Mouse (Mus musculus): ENCODE results near the gene Elovl2. TPM values are rescaled to one million over a fixed set of nuclear protein-coding genes. Genes with fewer than 3 reads are reported as not detected.
"Not testable (repeated sequence)": the region's sequence is repeated elsewhere in the genome, so short reads cannot be mapped to it uniquely, and the experiment has no call there.

The Elovl2 gene
- 44.2 and 48.9 TPM in 2 replicates for polyA plus RNA-seq (2014; fragmentation: Nextera tagmentation; extraction: Ambion mirVana)

- WGBS = 3% methylated on average over 22 of the region's 77 CpGs
- H3K9ac ChIP-seq (ENCODE audit: low read length) = peak within 1 kb of the TSS; percentile 85
- peak; percentile 88 for DNase-seq (ENCODE audit: low spot score)
- peak within 1 kb of the TSS; percentile 38 for H3K4me2 ChIP-seq (ENCODE audit: low read depth)
- H3K9me3 ChIP-seq (ENCODE audit: control insufficient read depth, low read length) = peaks cover 7% of the 10 kb centered on the region; the same call in 1 of the 2 replicates
- H3K36me3 ChIP-seq (ENCODE audit: control insufficient read depth, insufficient read depth, low read length) = no peaks in the 10 kb centered on the region
- peak within 1 kb of the TSS; percentile 66 for H3K4me3 ChIP-seq (ENCODE audit: low read depth, low read length)
- ATAC-seq (ENCODE audit: insufficient read depth, low FRiP score, low TSS enrichment) = peak; percentile 97
- H3K27ac ChIP-seq (ENCODE audit: low read depth, low read length) = peak within 1 kb of the TSS; percentile 55; the same call in 1 of the 2 replicates
- no peaks in the 10 kb centered on the region for H3K4me1 ChIP-seq (ENCODE audit: control insufficient read depth, insufficient read depth, low read length)
- no peaks in the 10 kb centered on the region for H3K27me3 ChIP-seq (ENCODE audit: control insufficient read depth, insufficient read depth, low read length)
Observed at GRCm38 (mm10) chr13:41220304-41220834, at the start of gene Elovl2. Gene Elovl2, minus strand, starts transcription at chr13:41220405.

GRCm38 (mm10) chr13:41267827-41268408, 47.7 kb upstream of the Elovl2 start:
- no peaks in the 10 kb centered on the region for H3K36me3 ChIP-seq (ENCODE audit: control insufficient read depth, insufficient read depth, low read length)
- no peaks in the 10 kb centered on the region; the same call in 1 of the 2 replicates for H3K4me1 ChIP-seq (ENCODE audit: control insufficient read depth, insufficient read depth, low read length)
- H3K27ac ChIP-seq (ENCODE audit: low read depth, low read length) = no peak overlapping the region
- ATAC-seq (ENCODE audit: insufficient read depth, low FRiP score, low TSS enrichment) (no peak), DNase-seq (ENCODE audit: low spot score) (peak; percentile 17)
- no peaks in the 10 kb centered on the region for H3K27me3 ChIP-seq (ENCODE audit: control insufficient read depth, insufficient read depth, low read length)
- H3K4me3 ChIP-seq (ENCODE audit: low read depth, low read length) = no peak overlapping the region
- WGBS = 47% methylated on average over 7 of the region's 7 CpGs
- no peak overlapping the region for H3K4me2 ChIP-seq (ENCODE audit: low read depth)
- H3K9ac ChIP-seq (ENCODE audit: low read length) = no peak overlapping the region
- no peaks in the 10 kb centered on the region for H3K9me3 ChIP-seq (ENCODE audit: control insufficient read depth, low read length)

- no peak overlapping the region for H3K9ac ChIP-seq (ENCODE audit: low read length)
- H3K36me3 ChIP-seq (ENCODE audit: control insufficient read depth, insufficient read depth, low read length) = no peaks in the 10 kb centered on the region
- no peak overlapping the region for H3K27ac ChIP-seq (ENCODE audit: low read depth, low read length)
- H3K4me2 ChIP-seq (ENCODE audit: low read depth) = no peak overlapping the region
- no peaks in the 10 kb centered on the region for H3K9me3 ChIP-seq (ENCODE audit: control insufficient read depth, low read length)
- H3K4me3 ChIP-seq (ENCODE audit: low read depth, low read length) = no peak overlapping the region
- no peaks in the 10 kb centered on the region; the same call in 1 of the 2 replicates for H3K4me1 ChIP-seq (ENCODE audit: control insufficient read depth, insufficient read depth, low read length)
- 83% methylated on average over 5 of the region's 5 CpGs for WGBS
- no peak for ATAC-seq (ENCODE audit: insufficient read depth, low FRiP score, low TSS enrichment)
- no peaks in the 10 kb centered on the region for H3K27me3 ChIP-seq (ENCODE audit: control insufficient read depth, insufficient read depth, low read length)
- no peak for DNase-seq (ENCODE audit: low spot score)
Observed at GRCm38 (mm10) chr13:41263304-41264006, 43.2 kb upstream of the Elovl2 start.

- not testable (repeated sequence) for ATAC-seq (ENCODE audit: insufficient read depth, low FRiP score, low TSS enrichment); H3K27ac ChIP-seq (ENCODE audit: low read depth, low read length)
- 95% methylated on average over 8 of the region's 8 CpGs for WGBS
Observed at GRCm38 (mm10) chr13:41261617-41262016, 41.4 kb upstream of the Elovl2 start.

GRCm38 (mm10) chr13:41257851-41258250, 37.6 kb upstream of the Elovl2 start:
- no peaks in the 10 kb centered on the region for H3K27me3 ChIP-seq (ENCODE audit: control insufficient read depth, insufficient read depth, low read length)
- ATAC-seq (ENCODE audit: insufficient read depth, low FRiP score, low TSS enrichment) = no peak
- H3K9ac ChIP-seq (ENCODE audit: low read length) = no peak overlapping the region
- WGBS = 85% methylated on average over 4 of the region's 4 CpGs
- H3K4me1 ChIP-seq (ENCODE audit: control insufficient read depth, insufficient read depth, low read length) = no peaks in the 10 kb centered on the region
- no peak overlapping the region for H3K4me2 ChIP-seq (ENCODE audit: low read depth)
- no peaks in the 10 kb centered on the region for H3K36me3 ChIP-seq (ENCODE audit: control insufficient read depth, insufficient read depth, low read length)
- H3K4me3 ChIP-seq (ENCODE audit: low read depth, low read length) = no peak overlapping the region
- H3K27ac ChIP-seq (ENCODE audit: low read depth, low read length) = no peak overlapping the region
- no peaks in the 10 kb centered on the region for H3K9me3 ChIP-seq (ENCODE audit: control insufficient read depth, low read length)
- DNase-seq (ENCODE audit: low spot score) = no peak

More at GRCm38 (mm10) chr13:41261617-41262016, 41.4 kb upstream of the Elovl2 start:
- H3K4me3 ChIP-seq (ENCODE audit: low read depth, low read length); H3K4me1 ChIP-seq (ENCODE audit: control insufficient read depth, insufficient read depth, low read length); H3K27me3 ChIP-seq (ENCODE audit: control insufficient read depth, insufficient read depth, low read length); H3K36me3 ChIP-seq (ENCODE audit: control insufficient read depth, insufficient read depth, low read length); H3K4me2 ChIP-seq (ENCODE audit: low read depth); H3K9ac ChIP-seq (ENCODE audit: low read length); DNase-seq (ENCODE audit: low spot score); H3K9me3 ChIP-seq (ENCODE audit: control insufficient read depth, low read length): not testable (repeated sequence)

GRCm38 (mm10) chr13:41256962-41257361, 36.8 kb upstream of the Elovl2 start:
- ATAC-seq (ENCODE audit: insufficient read depth, low FRiP score, low TSS enrichment) = no peak
- H3K27me3 ChIP-seq (ENCODE audit: control insufficient read depth, insufficient read depth, low read length) = no peaks in the 10 kb centered on the region
- no peak overlapping the region for H3K4me2 ChIP-seq (ENCODE audit: low read depth)
- H3K9me3 ChIP-seq (ENCODE audit: control insufficient read depth, low read length) = no peaks in the 10 kb centered on the region
- H3K9ac ChIP-seq (ENCODE audit: low read length) = no peak overlapping the region
- no peak overlapping the region for H3K4me3 ChIP-seq (ENCODE audit: low read depth, low read length)
- no peaks in the 10 kb centered on the region for H3K36me3 ChIP-seq (ENCODE audit: control insufficient read depth, insufficient read depth, low read length)
- no peaks in the 10 kb centered on the region for H3K4me1 ChIP-seq (ENCODE audit: control insufficient read depth, insufficient read depth, low read length)
- 90% methylated on average over 3 of the region's 3 CpGs for WGBS
- no peak for DNase-seq (ENCODE audit: low spot score)
- H3K27ac ChIP-seq (ENCODE audit: low read depth, low read length) = no peak overlapping the region

- ATAC-seq (ENCODE audit: insufficient read depth, low FRiP score, low TSS enrichment) = no peak
- Histone ChIP-seq H3K27me3 (ENCODE audit: control insufficient read depth, insufficient read depth, low read length) (no peaks in the 10 kb centered on the region), H3K36me3 (ENCODE audit: control insufficient read depth, insufficient read depth, low read length) (no peaks in the 10 kb centered on the region), H3K4me3 (ENCODE audit: low read depth, low read length) (no peak overlapping the region), H3K9ac (ENCODE audit: low read length) (no peak overlapping the region), H3K4me2 (ENCODE audit: low read depth) (no peak overlapping the region), H3K4me1 (ENCODE audit: control insufficient read depth, insufficient read depth, low read length) (no peaks in the 10 kb centered on the region), H3K9me3 (ENCODE audit: control insufficient read depth, low read length) (no peaks in the 10 kb centered on the region), H3K27ac (ENCODE audit: low read depth, low read length) (no peak overlapping the region)
- DNase-seq (ENCODE audit: low spot score) = no peak
- WGBS = 93% methylated on average over 5 of the region's 5 CpGs
Observed at GRCm38 (mm10) chr13:41256126-41256525, 35.9 kb upstream of the Elovl2 start.

- H3K4me1 ChIP-seq (ENCODE audit: control insufficient read depth, insufficient read depth, low read length) = 0 out of 2 replicates have a peak, but pooled peaks cover 2% of the 10 kb centered on the region
- H3K9me3 ChIP-seq (ENCODE audit: control insufficient read depth, low read length) = no peaks in the 10 kb centered on the region
- H3K36me3 ChIP-seq (ENCODE audit: control insufficient read depth, insufficient read depth, low read length) = no peaks in the 10 kb centered on the region
- WGBS = 91% methylated on average over 7 of the region's 7 CpGs
- H3K4me2 ChIP-seq (ENCODE audit: low read depth) = no peak overlapping the region
- no peaks in the 10 kb centered on the region for H3K27me3 ChIP-seq (ENCODE audit: control insufficient read depth, insufficient read depth, low read length)
- ATAC-seq (ENCODE audit: insufficient read depth, low FRiP score, low TSS enrichment) (no peak), DNase-seq (ENCODE audit: low spot score) (no peak)
- H3K27ac ChIP-seq (ENCODE audit: low read depth, low read length) = no peak overlapping the region
- no peak overlapping the region for H3K4me3 ChIP-seq (ENCODE audit: low read depth, low read length)
- H3K9ac ChIP-seq (ENCODE audit: low read length) = no peak overlapping the region
Observed at GRCm38 (mm10) chr13:41252736-41253135, 32.5 kb upstream of the Elovl2 start.

Data from neural tube, embryonic 11.5 days (tissue).